In the genomic region with DNA sequence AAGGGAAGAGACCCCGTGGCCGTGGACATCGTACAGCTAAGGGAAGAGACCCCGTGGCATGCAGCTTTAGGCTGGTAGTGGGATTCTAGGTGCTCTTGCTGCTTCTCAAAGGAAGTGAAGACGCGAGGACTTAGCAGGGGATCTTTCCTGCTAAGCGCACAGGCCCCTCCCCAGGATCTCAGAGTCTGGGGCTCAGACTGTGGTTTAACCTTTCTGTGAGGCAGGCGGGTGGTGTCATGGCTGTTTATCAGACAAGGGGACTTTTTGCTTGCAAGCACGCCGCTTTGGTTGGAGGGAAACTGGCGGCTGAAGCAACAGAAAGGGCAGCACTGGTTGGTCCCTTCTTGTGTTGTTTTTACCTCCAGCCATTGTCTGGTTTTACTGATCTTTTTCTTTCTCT, we compare ENCODE assay signal across 8 mouse cellular contexts. TPM values are rescaled to one million over a fixed set of nuclear protein-coding genes. Genes with fewer than 3 reads are reported as not detected.
A peak's percentile ranks its signal among the peaks of the same experiment; 100 is the strongest.
DNase-seq lines count a peak whose midpoint lies in the region; ATAC-seq and TF ChIP-seq lines count a peak whose summit lies in the region.

No protein-coding gene starts in this region.

- H3K9ac ChIP-seq in forebrain, postnatal 0 days: no peak overlapping the region
- no peak overlapping the region for H3K9ac ChIP-seq in midbrain, embryonic 14.5 days (replicated peaks; ENCODE audit: low read length)

- intact Hi-C loops in left cerebral cortex, postnatal 4 days (cut with DNase I): no loop called here

- H3K9me3 ChIP-seq in forebrain, embryonic 10.5 days: no peaks in the 10 kb centered on the region
- no peaks in the 10 kb centered on the region for H3K9me3 ChIP-seq in forebrain, postnatal 0 days (ENCODE audit: low read length)
- no peaks in the 10 kb centered on the region for H3K9me3 ChIP-seq in hindbrain, embryonic 10.5 days
- H3K9me3 ChIP-seq in midbrain, embryonic 14.5 days (ENCODE audit: control insufficient read depth, low read length): no peaks in the 10 kb centered on the region

- H3K27me3 ChIP-seq in forebrain, embryonic 10.5 days (ENCODE audit: poor library complexity, severe bottlenecking): peaks cover 7% of the 10 kb centered on the region; the same call in 1 of the 2 replicates
- no peaks in the 10 kb centered on the region for H3K27me3 ChIP-seq in forebrain, postnatal 0 days (ENCODE audit: insufficient read depth, low read length)
- H3K27me3 ChIP-seq in hindbrain, embryonic 10.5 days (ENCODE audit: insufficient read depth, poor library complexity, severe bottlenecking): no peaks in the 10 kb centered on the region
- no peaks in the 10 kb centered on the region for H3K27me3 ChIP-seq in midbrain, embryonic 14.5 days (ENCODE audit: control insufficient read depth, insufficient read depth, low read length)

- peak overlapping the region; percentile 36 for H3K27ac ChIP-seq in forebrain, embryonic 10.5 days
- no peak overlapping the region for H3K27ac ChIP-seq in forebrain, postnatal 0 days (ENCODE audit: low read depth, low read length)
- H3K27ac ChIP-seq in hindbrain, embryonic 10.5 days: peak overlapping the region; percentile 67
- no peak overlapping the region for H3K27ac ChIP-seq in midbrain, embryonic 14.5 days (replicated peaks; ENCODE audit: low read depth, low read length)

- ATAC-seq in forebrain, postnatal 0 days: no peak
- ATAC-seq in CD4-positive, CD25-positive, alpha-beta regulatory T cell, adult 4 months: peak; percentile 90
- ATAC-seq in midbrain, embryonic 14.5 days (ENCODE audit: low FRiP score, low TSS enrichment): no peak

- H3K4me3 ChIP-seq in forebrain, embryonic 10.5 days: peak overlapping the region; percentile 7; the same call in 1 of the 2 replicates
- H3K4me3 ChIP-seq in forebrain, postnatal 0 days (ENCODE audit: low read depth, low read length): no peak overlapping the region
- H3K4me3 ChIP-seq in hindbrain, embryonic 10.5 days: peak overlapping the region; percentile 18; the same call in 1 of the 2 replicates
- no peak overlapping the region for H3K4me3 ChIP-seq in midbrain, embryonic 14.5 days (replicated peaks; ENCODE audit: low read depth, low read length)

- TF ChIP-seq CTCF in forebrain, postnatal 0 days (IDR thresholded peaks at IDR 0.05; ENCODE audit: low read depth): no peak

- peaks cover 68% of the 10 kb centered on the region for H3K36me3 ChIP-seq in forebrain, embryonic 10.5 days (replicated peaks)
- peaks cover 78% of the 10 kb centered on the region for H3K36me3 ChIP-seq in forebrain, postnatal 0 days (ENCODE audit: insufficient read depth)
- peaks cover 56% of the 10 kb centered on the region for H3K36me3 ChIP-seq in hindbrain, embryonic 10.5 days
- H3K36me3 ChIP-seq in midbrain, embryonic 14.5 days (ENCODE audit: control insufficient read depth, insufficient read depth, low read length): peaks cover 84% of the 10 kb centered on the region

- no peak for DNase-seq in forebrain, embryonic 10.5 days (ENCODE audit: extremely low spot score, low spot score)
- no peak for DNase-seq in forebrain, postnatal 0 days
- DNase-seq in hindbrain, embryonic 10.5 days (ENCODE audit: low spot score): peak; percentile 44
- DNase-seq in midbrain, embryonic 14.5 days: peak; percentile 31
- DNase-seq in frontal cortex, postnatal 25 days (ENCODE audit: low spot score in 2 of 2): no peak
- no peak for DNase-seq in left cerebral cortex, postnatal 4 days
- DNase-seq in adrenal gland, postnatal 25 days: no peak

- peaks cover 16% of the 10 kb centered on the region for H3K4me1 ChIP-seq in forebrain, embryonic 10.5 days
- no peaks in the 10 kb centered on the region for H3K4me1 ChIP-seq in forebrain, postnatal 0 days (ENCODE audit: insufficient read depth)
- peaks cover 24% of the 10 kb centered on the region for H3K4me1 ChIP-seq in hindbrain, embryonic 10.5 days (replicated peaks)
- H3K4me1 ChIP-seq in midbrain, embryonic 14.5 days (ENCODE audit: control insufficient read depth, insufficient read depth, low read length): no peaks in the 10 kb centered on the region

- WGBS in forebrain, embryonic 10.5 days: 8% methylated on average over 11 of the region's 11 CpGs
- 12% methylated on average over 11 of the region's 11 CpGs for WGBS in forebrain, postnatal 0 days
- 8% methylated on average over 11 of the region's 11 CpGs for WGBS in hindbrain, embryonic 10.5 days
- 4% methylated on average over 11 of the region's 11 CpGs for WGBS in midbrain, embryonic 14.5 days

- H3K4me2 ChIP-seq in forebrain, postnatal 0 days (ENCODE audit: low read depth): no peak overlapping the region
- H3K4me2 ChIP-seq in midbrain, embryonic 14.5 days (ENCODE audit: low read length): peak overlapping the region; percentile 22

RNA-seq across cellular contexts. Expression of a gene that starts 8.8 kb away (rescaled TPM):
- polyA plus RNA-seq in forebrain, embryonic 10.5 days (2016; fragmentation: Nextera tagmentation; extraction: Ambion mirVana): 3.2 and 3.9 TPM in 2 replicates
- total RNA-seq in forebrain, postnatal 0 days (2014; rRNA removed): 8.4 and 15.6 TPM in 2 replicates
- polyA plus RNA-seq in forebrain, postnatal 0 days (2015; fragmentation: Nextera tagmentation; extraction: Ambion mirVana): 6.3 and 11.3 TPM in 2 replicates
- polyA plus RNA-seq in CD4-positive, CD25-positive, alpha-beta regulatory T cell, adult 4 months (2017; shearing (Covaris generic)): 100 to 1,000 TPM; 102 to 158 TPM
- polyA plus RNA-seq in hindbrain, embryonic 10.5 days (2016; fragmentation: Nextera tagmentation; extraction: Ambion mirVana): 2.6 and 3.5 TPM in 2 replicates
- polyA plus RNA-seq in midbrain, embryonic 14.5 days (2014; fragmentation: Nextera tagmentation; extraction: Ambion mirVana): 21.2 and 23.6 TPM in 2 replicates
- 10 to 100 TPM; 25.0 to 30.7 TPM for total RNA-seq in left cerebral cortex, postnatal 4 days (2021)
- 1.5 and 2.0 TPM in 2 replicates for total RNA-seq in adrenal gland, postnatal 25 days (2021)

RNA-seq across cellular contexts. Expression of a gene that starts 10.5 kb away (rescaled TPM):
- 574 and 577 TPM in 2 replicates for polyA plus RNA-seq in forebrain, embryonic 10.5 days (2016; fragmentation: Nextera tagmentation; extraction: Ambion mirVana)
- total RNA-seq in forebrain, postnatal 0 days (2014; rRNA removed): 859 and 1,363 TPM in 2 replicates
- 436 and 640 TPM in 2 replicates for polyA plus RNA-seq in forebrain, postnatal 0 days (2015; fragmentation: Nextera tagmentation; extraction: Ambion mirVana)
- polyA plus RNA-seq in CD4-positive, CD25-positive, alpha-beta regulatory T cell, adult 4 months (2017; shearing (Covaris generic)): 1,000 to 10,000 TPM; 1,420 to 1,755 TPM
- 472 and 519 TPM in 2 replicates for polyA plus RNA-seq in hindbrain, embryonic 10.5 days (2016; fragmentation: Nextera tagmentation; extraction: Ambion mirVana)
- 529 and 586 TPM in 2 replicates for polyA plus RNA-seq in midbrain, embryonic 14.5 days (2014; fragmentation: Nextera tagmentation; extraction: Ambion mirVana)
- 100 to 1,000 TPM; 595 to 651 TPM for total RNA-seq in left cerebral cortex, postnatal 4 days (2021)
- 688 and 827 TPM in 2 replicates for total RNA-seq in adrenal gland, postnatal 25 days (2021)

RNA-seq across cellular contexts. Expression of a gene that starts 36.9 kb away (rescaled TPM):
- 10.8 and 10.9 TPM in 2 replicates for polyA plus RNA-seq in forebrain, embryonic 10.5 days (2016; fragmentation: Nextera tagmentation; extraction: Ambion mirVana)
- 10.6 and 12.6 TPM in 2 replicates for total RNA-seq in forebrain, postnatal 0 days (2014; rRNA removed)
- 8.4 and 10.1 TPM in 2 replicates for polyA plus RNA-seq in forebrain, postnatal 0 days (2015; fragmentation: Nextera tagmentation; extraction: Ambion mirVana)
- polyA plus RNA-seq in CD4-positive, CD25-positive, alpha-beta regulatory T cell, adult 4 months (2017; shearing (Covaris generic)): 10 to 100 TPM; 25.7 to 44.3 TPM
- polyA plus RNA-seq in hindbrain, embryonic 10.5 days (2016; fragmentation: Nextera tagmentation; extraction: Ambion mirVana): 11.1 and 14.6 TPM in 2 replicates
- 10.3 and 10.4 TPM in 2 replicates for polyA plus RNA-seq in midbrain, embryonic 14.5 days (2014; fragmentation: Nextera tagmentation; extraction: Ambion mirVana)
- 10 to 100 TPM; 10.5 to 11.0 TPM for total RNA-seq in left cerebral cortex, postnatal 4 days (2021)
- 18.8 and 21.1 TPM in 2 replicates for total RNA-seq in adrenal gland, postnatal 25 days (2021)

RNA-seq across cellular contexts. Expression of a gene that starts 47.6 kb away (rescaled TPM):
- polyA plus RNA-seq in forebrain, embryonic 10.5 days (2016; fragmentation: Nextera tagmentation; extraction: Ambion mirVana): 3.0 and 3.1 TPM in 2 replicates
- total RNA-seq in forebrain, postnatal 0 days (2014; rRNA removed): 1.3 and 1.4 TPM in 2 replicates
- 0.41 and 0.68 TPM in 2 replicates for polyA plus RNA-seq in forebrain, postnatal 0 days (2015; fragmentation: Nextera tagmentation; extraction: Ambion mirVana)
- 1 to 10 TPM; 6.6 to 9.3 TPM for polyA plus RNA-seq in CD4-positive, CD25-positive, alpha-beta regulatory T cell, adult 4 months (2017; shearing (Covaris generic))
- polyA plus RNA-seq in hindbrain, embryonic 10.5 days (2016; fragmentation: Nextera tagmentation; extraction: Ambion mirVana): 5.0 and 13.5 TPM in 2 replicates
- 0.26 and 0.47 TPM in 2 replicates for polyA plus RNA-seq in midbrain, embryonic 14.5 days (2014; fragmentation: Nextera tagmentation; extraction: Ambion mirVana)
- total RNA-seq in left cerebral cortex, postnatal 4 days (2021): under 1 TPM; 0.62 to 0.66 TPM
- total RNA-seq in adrenal gland, postnatal 25 days (2021): 2.8 and 3.8 TPM in 2 replicates

RNA-seq across cellular contexts. Expression of a gene that starts 59.1 kb away (rescaled TPM):
- polyA plus RNA-seq in forebrain, embryonic 10.5 days (2016; fragmentation: Nextera tagmentation; extraction: Ambion mirVana): 63.4 and 68.8 TPM in 2 replicates
- 133 TPM in 2 replicates for total RNA-seq in forebrain, postnatal 0 days (2014; rRNA removed)
- polyA plus RNA-seq in forebrain, postnatal 0 days (2015; fragmentation: Nextera tagmentation; extraction: Ambion mirVana): 104 and 118 TPM in 2 replicates
- polyA plus RNA-seq in CD4-positive, CD25-positive, alpha-beta regulatory T cell, adult 4 months (2017; shearing (Covaris generic)): 100 to 1,000 TPM in 1 of 2 experiments, 10 to 100 TPM in 1; 69.1 to 111 TPM
- 73.5 and 86.0 TPM in 2 replicates for polyA plus RNA-seq in hindbrain, embryonic 10.5 days (2016; fragmentation: Nextera tagmentation; extraction: Ambion mirVana)
- polyA plus RNA-seq in midbrain, embryonic 14.5 days (2014; fragmentation: Nextera tagmentation; extraction: Ambion mirVana): 80.4 and 100 TPM in 2 replicates
- total RNA-seq in left cerebral cortex, postnatal 4 days (2021): 100 to 1,000 TPM; 113 TPM
- total RNA-seq in adrenal gland, postnatal 25 days (2021): 106 and 124 TPM in 2 replicates

Comparison
In these comparisons a context has a peak if more than half of its experiments do, and no peak if none do; other contexts are left out.
1. H3K27ac ChIP-seq: peak in forebrain, embryonic 10.5 days (single experiment) and hindbrain, embryonic 10.5 days (single experiment); none in forebrain, postnatal 0 days (single experiment) and midbrain, embryonic 14.5 days (single experiment).
2. H3K4me3 ChIP-seq: peak in forebrain, embryonic 10.5 days (single experiment) and hindbrain, embryonic 10.5 days (single experiment); none in forebrain, postnatal 0 days (single experiment) and midbrain, embryonic 14.5 days (single experiment).
3. DNase-seq: peak in hindbrain, embryonic 10.5 days (single experiment) and midbrain, embryonic 14.5 days (single experiment); none in forebrain, embryonic 10.5 days (single experiment), forebrain, postnatal 0 days (single experiment), frontal cortex, postnatal 25 days (0 of 2), left cerebral cortex, postnatal 4 days (single experiment) and adrenal gland, postnatal 25 days (single experiment).